Mouse (Mus musculus) embryo, embryonic 9.5 days (tissue): Measurements from ENCODE around the gene Tesk1.

Experiments
- DNase-seq: peaks from one replicate; pipeline ENCODE4 v3.0.0-alpha.2; 2017; ENCODE audit errors: extremely low spot score

Tesk1 gene

DNA sequence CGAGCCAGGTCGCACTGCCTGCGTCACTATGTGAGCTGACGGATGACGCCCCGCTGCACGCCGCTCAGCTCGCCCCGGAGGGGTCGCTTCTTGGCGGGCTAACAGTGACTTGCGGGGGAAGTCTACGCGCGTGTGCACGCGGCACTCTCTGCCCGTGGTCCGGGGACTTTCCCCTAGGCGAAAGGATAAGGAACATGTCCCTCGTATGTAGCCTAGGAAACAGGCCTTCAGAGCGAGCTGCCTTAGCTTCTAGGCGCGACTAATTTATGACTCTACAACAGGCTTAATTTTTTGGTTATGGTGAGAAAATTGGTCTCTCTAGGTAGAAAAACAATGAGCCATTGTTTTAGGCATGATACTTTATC lies 51.1 kb downstream of the Tesk1 start, which contains the start of gene Ccdc107:
Ccdc107 (plus strand) TSS at position 80 of the 365 bp plus-strand sequence.
- peak; percentile 93 for DNase-seq

DNA sequence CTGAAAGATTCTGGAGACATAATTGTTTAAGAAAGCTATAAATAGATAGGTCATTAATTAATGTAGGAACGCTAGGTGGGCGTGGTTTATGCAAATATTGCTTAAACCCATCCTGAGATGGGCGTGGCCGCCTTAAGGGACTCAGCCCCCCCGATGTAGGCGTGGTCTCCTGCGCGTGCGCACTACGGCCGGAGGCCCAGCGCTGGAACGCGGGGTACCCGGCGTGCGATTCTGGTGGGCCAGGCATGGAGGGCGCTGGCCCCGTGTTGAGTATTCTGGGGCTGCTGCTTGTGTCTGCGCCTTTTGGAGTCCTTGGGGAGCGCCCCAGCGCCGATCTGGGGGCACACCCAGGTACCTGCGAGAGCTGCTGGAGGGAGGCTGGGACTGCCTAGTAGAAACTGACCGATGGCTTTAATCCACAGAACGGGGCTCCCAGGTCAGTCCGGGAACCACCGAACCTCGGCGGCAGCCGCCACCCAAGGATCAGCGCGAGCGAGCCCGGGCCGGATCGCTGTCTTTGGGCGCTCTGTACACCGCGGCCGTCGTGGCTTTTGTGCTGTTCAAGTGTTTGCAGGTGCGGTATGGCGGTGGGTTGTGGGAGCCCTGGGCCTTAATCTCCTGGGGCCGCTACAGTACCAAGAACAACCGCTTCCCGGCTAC lies 51.6 kb downstream of the Tesk1 start:
- peak; percentile 98 for DNase-seq

DNA sequence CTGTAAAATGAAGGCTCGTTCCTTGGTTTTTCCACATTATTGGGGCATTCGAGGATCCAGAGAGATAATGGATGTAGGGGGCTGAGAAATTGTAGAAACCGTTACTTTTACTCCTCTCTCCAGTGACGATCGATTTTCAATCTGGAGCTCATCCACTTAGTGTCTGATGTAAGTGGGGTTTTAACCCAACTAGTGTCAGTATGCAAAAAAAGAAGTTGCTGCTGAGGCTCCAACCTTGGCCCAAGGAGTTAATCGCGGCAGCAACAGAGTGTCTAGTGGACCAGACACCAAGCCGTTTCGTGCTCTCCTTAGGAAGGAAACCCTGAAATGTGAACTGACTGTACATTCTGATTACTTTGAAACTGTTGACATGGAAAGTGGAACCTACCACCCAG lies 52.1 kb downstream of the Tesk1 start:
- no peak for DNase-seq

DNA sequence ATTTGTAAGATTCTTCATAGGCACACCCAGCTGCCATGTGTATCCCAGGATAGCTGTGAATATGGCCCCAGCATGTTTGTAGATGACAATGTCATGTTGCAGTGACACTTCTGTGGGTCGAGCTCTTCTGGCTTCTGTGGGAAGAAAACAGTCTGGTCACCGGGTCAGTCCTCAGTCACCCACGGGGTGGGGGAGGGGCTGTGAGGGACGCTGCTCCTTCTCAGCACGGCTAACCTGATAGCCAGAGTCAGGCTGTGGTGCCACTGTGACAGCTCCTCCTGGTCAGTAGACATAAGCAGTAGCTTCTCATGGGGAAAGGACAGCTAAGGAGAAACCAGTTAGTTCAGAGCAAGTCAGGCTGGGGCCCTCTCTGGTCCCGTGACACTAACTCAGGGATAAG lies 54.8 kb downstream of the Tesk1 start:
- no peak for DNase-seq

DNA sequence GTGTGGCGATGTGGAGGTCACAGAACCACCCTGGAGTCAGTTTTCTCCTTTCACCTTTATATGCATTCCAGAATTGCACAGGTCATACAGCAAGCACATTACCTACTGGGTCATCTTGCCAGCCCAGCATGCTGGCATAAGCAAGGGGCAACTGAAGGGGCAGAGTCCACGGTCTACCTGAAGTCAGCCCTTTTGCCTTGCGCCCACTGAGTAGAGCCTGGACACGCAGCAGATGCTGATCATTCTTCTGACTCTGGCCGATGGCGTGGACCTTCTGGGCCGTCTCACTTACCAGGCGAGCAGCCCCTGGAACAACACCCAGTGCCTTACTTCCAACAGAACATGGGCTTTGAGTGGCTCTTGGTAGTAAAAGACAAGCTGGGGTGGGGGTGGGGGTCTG lies 55.7 kb downstream of the Tesk1 start:
- DNase-seq: no peak
